Mouse (Mus musculus) liver, embryonic 15.5 days (tissue): ENCODE results near the gene Stk38. TPM values are rescaled to one million over a fixed set of nuclear protein-coding genes. Genes with fewer than 3 reads are reported as not detected.

Source experiments
- ATAC-seq: fragments of 200-750 bp; cut with Nextera tagmentation; 2 replicates; pipeline ENCODE4 v1.8.0; 2017; ENCODE audit warnings: moderate number of reproducible peaks, mild to moderate bottlenecking, moderate library complexity; ENCODE audit not compliant: insufficient read depth
- H3K27ac ChIP-seq: fragments of 300-500 bp; sonication (generic); replicated peaks from 2 replicates; pipeline ENCODE4 v1.5.1; 2015; ENCODE audit warnings: mild to moderate bottlenecking, inconsistent platforms
- H3K27me3 ChIP-seq: fragments of 300-500 bp; sonication (generic); 2 replicates; pipeline ENCODE4 v1.6.1; 2015; ENCODE audit warnings: mild to moderate bottlenecking, inconsistent platforms
- H3K36me3 ChIP-seq: fragments of 300-500 bp; sonication (generic); replicated peaks from 2 replicates; pipeline ENCODE4 v1.6.1; 2015; ENCODE audit warnings: moderate library complexity, mild to moderate bottlenecking, inconsistent platforms
- H3K4me1 ChIP-seq: fragments of 300-500 bp; sonication (generic); replicated peaks from 2 replicates; pipeline ENCODE4 v1.6.1; 2015; ENCODE audit warnings: inconsistent platforms
- H3K4me2 ChIP-seq: fragments of 300-500 bp; sonication (generic); 2 replicates; pipeline ENCODE4 v1.6.1; 2015; ENCODE audit warnings: moderate library complexity, mild to moderate bottlenecking, inconsistent platforms
- H3K4me3 ChIP-seq: fragments of 300-500 bp; sonication (generic); replicated peaks from 2 replicates; pipeline ENCODE4 v1.5.1; 2015; ENCODE audit warnings: mild to moderate bottlenecking, inconsistent platforms
- H3K9ac ChIP-seq: fragments of 300-500 bp; sonication (generic); 2 replicates; pipeline ENCODE4 v1.6.1; 2015; ENCODE audit warnings: moderate library complexity, mild to moderate bottlenecking, inconsistent platforms
- H3K9me3 ChIP-seq: fragments of 300-500 bp; sonication (generic); replicated peaks from 2 replicates; pipeline ENCODE4 v1.6.1; 2016; ENCODE audit warnings: inconsistent platforms
- WGBS: fragments of 180-500 bp; shearing (Covaris S2); methylation state at CpG from one replicate; pipeline ENCODE4 v1.1.7; 2015; ENCODE audit warnings: mixed read lengths; ENCODE audit not compliant: insufficient replicate concordance; 5-methylcytosine and 5-hydroxymethylcytosine counted together
- polyA plus RNA-seq: library from polyadenylated mRNA; unstranded; fragments of >200 nt; fragmentation: Nextera tagmentation; extraction: Ambion mirVana; gene quantifications from 2 replicates; pipeline ENCODE4 v1.2.1, GENCODE M21; 2015

Gene Stk38
- polyA plus RNA-seq: 41.7 and 46.7 TPM in 2 replicates

- H3K9ac ChIP-seq: peak within 1 kb of the TSS; percentile 98
- peak within 1 kb of the TSS; percentile 95 for H3K4me2 ChIP-seq
- no peaks in the 10 kb centered on the region for H3K27me3 ChIP-seq
- under 1% methylated on average over 61 of the region's 65 CpGs for WGBS
- H3K36me3 ChIP-seq: no peaks in the 10 kb centered on the region
- H3K9me3 ChIP-seq: no peaks in the 10 kb centered on the region
- H3K4me1 ChIP-seq: peaks cover 41% of the 10 kb centered on the region
- ATAC-seq: peak; percentile 90
- peak within 1 kb of the TSS; percentile 92 for H3K27ac ChIP-seq
- H3K4me3 ChIP-seq: peak within 1 kb of the TSS; percentile 94
Observed at GRCm38 (mm10) chr17:29007641-29008325, at the start of gene Stk38. TSS of gene Stk38 (minus strand) at chr17:29007995.

GRCm38 (mm10) chr17:29057361-29057890 lies 49.6 kb upstream of the Stk38 start:
- Histone ChIP-seq H3K9me3 (no peaks in the 10 kb centered on the region), H3K4me2 (no peak overlapping the region), H3K4me3 (no peak overlapping the region), H3K27ac (no peak overlapping the region), H3K27me3 (no peaks in the 10 kb centered on the region), H3K36me3 (no peaks in the 10 kb centered on the region), H3K4me1 (peaks cover 25% of the 10 kb centered on the region), H3K9ac (no peak overlapping the region)
- 59% methylated on average over 11 of the region's 11 CpGs for whole genome bisulfite sequencing
- ATAC-seq: no peak

- no peaks in the 10 kb centered on the region for H3K27me3 ChIP-seq
- no peak for ATAC-seq
- no peak overlapping the region for H3K4me3 ChIP-seq
- no peak overlapping the region for H3K9ac ChIP-seq
- H3K9me3 ChIP-seq: no peaks in the 10 kb centered on the region
- H3K4me1 ChIP-seq: peaks cover 25% of the 10 kb centered on the region
- no peak overlapping the region for H3K4me2 ChIP-seq
- H3K27ac ChIP-seq: no peak overlapping the region
- no peaks in the 10 kb centered on the region for H3K36me3 ChIP-seq
- WGBS: 9% methylated on average over 8 of the region's 8 CpGs
Observed at GRCm38 (mm10) chr17:29056699-29057151, 48.9 kb upstream of the Stk38 start.

- Histone ChIP-seq H3K4me2 (no peak overlapping the region), H3K9ac (no peak overlapping the region), H3K4me3 (no peak overlapping the region), H3K9me3 (no peaks in the 10 kb centered on the region), H3K4me1 (peaks cover 26% of the 10 kb centered on the region), H3K27me3 (no peaks in the 10 kb centered on the region), H3K27ac (no peak overlapping the region), H3K36me3 (no peaks in the 10 kb centered on the region)
- ATAC-seq: no peak
- 30% methylated on average over 7 of the region's 7 CpGs for WGBS
Observed at GRCm38 (mm10) chr17:29056207-29056606, 48.4 kb upstream of the Stk38 start.

- Histone ChIP-seq H3K9ac (no peak overlapping the region), H3K27me3 (no peaks in the 10 kb centered on the region), H3K36me3 (no peaks in the 10 kb centered on the region), H3K4me3 (no peak overlapping the region), H3K4me1 (peaks cover 29% of the 10 kb centered on the region), H3K4me2 (no peak overlapping the region), H3K9me3 (no peaks in the 10 kb centered on the region), H3K27ac (no peak overlapping the region)
- no peak for ATAC-seq
- 62% methylated on average over 5 of the region's 5 CpGs for WGBS
Observed at GRCm38 (mm10) chr17:29055586-29055985, 47.8 kb upstream of the Stk38 start.

GRCm38 (mm10) chr17:29054429-29054828 lies 46.6 kb upstream of the Stk38 start:
- Histone ChIP-seq H3K36me3 (no peaks in the 10 kb centered on the region), H3K9me3 (no peaks in the 10 kb centered on the region), H3K4me1 (peaks cover 36% of the 10 kb centered on the region), H3K4me3 (no peak overlapping the region), H3K9ac (no peak overlapping the region), H3K27ac (no peak overlapping the region), H3K27me3 (no peaks in the 10 kb centered on the region), H3K4me2 (no peak overlapping the region)
- no peak for ATAC-seq
- 61% methylated on average over 6 of the region's 6 CpGs for WGBS

- Histone ChIP-seq H3K9ac (no peak overlapping the region), H3K27ac (no peak overlapping the region)
- 38% methylated on average over 7 of the region's 7 CpGs for WGBS
Observed at GRCm38 (mm10) chr17:29053841-29054240, 46.0 kb upstream of the Stk38 start.

GRCm38 (mm10) chr17:29053067-29053466 lies 45.3 kb upstream of the Stk38 start:
- Histone ChIP-seq H3K4me1 (peaks cover 41% of the 10 kb centered on the region), H3K9me3 (no peaks in the 10 kb centered on the region), H3K4me3 (no peak overlapping the region), H3K27ac (no peak overlapping the region), H3K9ac (no peak overlapping the region), H3K36me3 (peaks cover 2% of the 10 kb centered on the region), H3K4me2 (no peak overlapping the region), H3K27me3 (no peaks in the 10 kb centered on the region)
- no peak for ATAC-seq
- WGBS: 79% methylated on average over 6 of the region's 6 CpGs

More at GRCm38 (mm10) chr17:29053841-29054240, 46.0 kb upstream of the Stk38 start:
- Histone ChIP-seq H3K36me3 (no peaks in the 10 kb centered on the region), H3K4me3 (no peak overlapping the region), H3K9me3 (no peaks in the 10 kb centered on the region), H3K27me3 (no peaks in the 10 kb centered on the region), H3K4me1 (peaks cover 37% of the 10 kb centered on the region), H3K4me2 (no peak overlapping the region)
- no peak for ATAC-seq

GRCm38 (mm10) chr17:29050791-29051190 lies 43.0 kb upstream of the Stk38 start:
- ATAC-seq: no peak
- peak overlapping the region; percentile 40 for H3K4me2 ChIP-seq
- 48% methylated on average over 14 of the region's 14 CpGs for WGBS
- no peak overlapping the region for H3K9ac ChIP-seq
- no peaks in the 10 kb centered on the region for H3K9me3 ChIP-seq
- no peak overlapping the region for H3K4me3 ChIP-seq
- H3K4me1 ChIP-seq: peaks cover 37% of the 10 kb centered on the region
- no peak overlapping the region; the same call in 1 of the 2 replicates for H3K27ac ChIP-seq
- peaks cover 25% of the 10 kb centered on the region for H3K36me3 ChIP-seq
- no peaks in the 10 kb centered on the region for H3K27me3 ChIP-seq

GRCm38 (mm10) chr17:29049923-29050322 lies 42.1 kb upstream of the Stk38 start:
- H3K9me3 ChIP-seq: no peaks in the 10 kb centered on the region
- H3K27me3 ChIP-seq: no peaks in the 10 kb centered on the region
- 46% methylated on average over 7 of the region's 7 CpGs for WGBS
- no peak overlapping the region for H3K9ac ChIP-seq
- peaks cover 42% of the 10 kb centered on the region for H3K4me1 ChIP-seq
- no peak overlapping the region for H3K27ac ChIP-seq
- no peak overlapping the region for H3K4me3 ChIP-seq
- H3K4me2 ChIP-seq: peak overlapping the region; percentile 40
- H3K36me3 ChIP-seq: peaks cover 34% of the 10 kb centered on the region
- no peak; the same call in 1 of the 2 replicates for ATAC-seq

- no peak overlapping the region; the same call in 1 of the 2 replicates for H3K4me2 ChIP-seq
- H3K9ac ChIP-seq: no peak overlapping the region
- no peak overlapping the region for H3K4me3 ChIP-seq
- peaks cover 38% of the 10 kb centered on the region for H3K36me3 ChIP-seq
- no peak for ATAC-seq
- WGBS: 56% methylated on average over 5 of the region's 5 CpGs
- no peaks in the 10 kb centered on the region for H3K27me3 ChIP-seq
- no peak overlapping the region for H3K27ac ChIP-seq
- peaks cover 45% of the 10 kb centered on the region for H3K4me1 ChIP-seq
- H3K9me3 ChIP-seq: no peaks in the 10 kb centered on the region
Observed at GRCm38 (mm10) chr17:29049508-29049889, 41.7 kb upstream of the Stk38 start.
